Mouse (Mus musculus) embryonic fibroblast, embryonic 13.5 days (primary cell): ENCODE results near the gene Dlx6.

Source experiments
- CTCF ChIP-seq: IDR thresholded peaks from 2 replicates; pipeline ENCODE4 v1.5.1; 2011; ENCODE audit warnings: mild to moderate bottlenecking, control low read depth, low read length, moderate library complexity, borderline replicate concordance; ENCODE audit not compliant: insufficient read depth
- POLR2A ChIP-seq: IDR thresholded peaks from 2 replicates; pipeline ENCODE4 v1.6.1; 2011; ENCODE audit warnings: low read depth, mild to moderate bottlenecking, control low read depth, low read length, moderate library complexity

DNA sequence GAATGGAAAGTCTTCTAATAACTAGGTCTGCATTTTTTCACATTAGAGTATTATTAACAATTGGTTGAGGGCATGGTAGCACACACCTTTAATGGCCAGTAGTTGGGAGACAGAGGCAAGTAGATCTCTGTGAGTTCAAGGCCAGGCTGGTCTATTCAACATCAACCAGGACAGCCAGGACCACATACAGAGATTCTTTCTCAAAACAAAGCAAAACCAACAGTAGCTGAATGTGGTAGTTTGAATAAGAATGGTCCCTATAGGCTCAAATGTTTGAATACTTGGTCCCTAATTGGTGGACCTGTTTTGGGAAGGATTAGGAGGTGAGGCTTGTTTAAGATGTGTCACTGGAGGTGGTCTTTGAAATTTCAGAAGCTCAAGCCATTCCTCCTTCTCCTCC lies 37.8 kb upstream of the Dlx6 start:
- no peak for TF ChIP-seq CTCF
- no peak for TF ChIP-seq POLR2A
